Mouse (Mus musculus) midbrain, postnatal 0 days (tissue): ENCODE results near the gene Pkmyt1. TPM values are rescaled to one million over a fixed set of nuclear protein-coding genes. Genes with fewer than 3 reads are reported as not detected.
A peak's percentile ranks its signal among the peaks of the same experiment; 100 is the strongest.

Source experiments
- ATAC-seq: fragments of 200-750 bp; cut with Nextera tagmentation; 2 replicates; pipeline ENCODE4 v1.8.0; 2017; ENCODE audit warnings: moderate number of reproducible peaks, mild to moderate bottlenecking, moderate TSS enrichment, moderate library complexity; ENCODE audit not compliant: low FRiP score
- DNase-seq: peaks from one replicate; pipeline ENCODE4 v3.0.0-alpha.2; 2015; ENCODE audit warnings: low spot score
- H3K27ac ChIP-seq: fragments of 300-500 bp; sonication (generic); 2 replicates; pipeline ENCODE4 v1.5.1; 2014; ENCODE audit warnings: low read depth, mild to moderate bottlenecking, low read length, mixed read lengths
- H3K27me3 ChIP-seq: fragments of 300-500 bp; sonication (generic); 2 replicates; pipeline ENCODE4 v1.6.1; 2014; ENCODE audit warnings: low read length, control low read depth, mixed read lengths; ENCODE audit not compliant: insufficient read depth
- H3K36me3 ChIP-seq: fragments of 300-500 bp; sonication (generic); 2 replicates; pipeline ENCODE4 v1.6.1; 2014; ENCODE audit warnings: low read length, control low read depth, mixed read lengths; ENCODE audit not compliant: insufficient read depth
- H3K4me1 ChIP-seq: fragments of 300-500 bp; sonication (generic); 2 replicates; pipeline ENCODE4 v1.6.1; 2014; ENCODE audit warnings: mild to moderate bottlenecking, control low read depth, antibody characterized with exemption, low read length, mixed read lengths; ENCODE audit not compliant: insufficient read depth
- H3K4me2 ChIP-seq: fragments of 300-500 bp; sonication (generic); 2 replicates; pipeline ENCODE4 v1.6.1; 2014; ENCODE audit warnings: low read depth, mild to moderate bottlenecking, low read length, mixed read lengths; ENCODE audit not compliant: poor library complexity, severe bottlenecking
- H3K4me3 ChIP-seq: fragments of 300-500 bp; sonication (generic); 2 replicates; pipeline ENCODE4 v1.5.1; 2014; ENCODE audit warnings: low read depth, mild to moderate bottlenecking, low read length, moderate library complexity
- H3K9ac ChIP-seq: fragments of 300-500 bp; sonication (generic); replicated peaks from 2 replicates; pipeline ENCODE4 v1.6.1; 2014; ENCODE audit warnings: mild to moderate bottlenecking, low read length, moderate library complexity, mixed read lengths; ENCODE audit not compliant: poor library complexity, severe bottlenecking
- H3K9me3 ChIP-seq: fragments of 300-500 bp; sonication (generic); 2 replicates; pipeline ENCODE4 v1.6.1; 2016; ENCODE audit warnings: low read length, control low read depth
- CTCF ChIP-seq: IDR thresholded peaks from 2 replicates; pipeline ENCODE4 v1.5.1; 2016; ENCODE audit warnings: antibody characterized with exemption, mild to moderate bottlenecking
- WGBS: fragments of 180-500 bp; shearing (Covaris S2); extraction: QIAGEN DNeasy Blood & Tissue Kit; methylation state at CpG from one replicate; pipeline ENCODE4 v1.1.7; 2014; 5-methylcytosine and 5-hydroxymethylcytosine counted together
- polyA plus RNA-seq: library from polyadenylated mRNA; unstranded; fragments of >200 nt; fragmentation: Nextera tagmentation; extraction: Ambion mirVana; gene quantifications from 2 replicates; pipeline ENCODE4 v1.2.1, GENCODE M21; 2015
- total RNA-seq: library from RNA; depleted of rRNA; stranded (reverse); fragments of >200 nt; gene quantifications from 2 replicates; pipeline ENCODE4 v1.2.3, GENCODE M21; 2014

Pkmyt1 gene
- total and polyA plus RNA-seq, 2 experiments from 2014 or later: 18.0 to 18.3 TPM

GRCm38 (mm10) chr17:23726758-23727142 is 614 bp downstream of the Pkmyt1 start:
- TF ChIP-seq CTCF: peak; percentile 55
- peak overlapping the region; percentile 86 for H3K4me3 ChIP-seq
- no peaks in the 10 kb centered on the region for H3K27me3 ChIP-seq
- 1% methylated on average over 20 of the region's 20 CpGs for WGBS
- peak overlapping the region; percentile 95 for H3K4me2 ChIP-seq
- peak overlapping the region; percentile 69; the same call in 1 of the 2 replicates for H3K9ac ChIP-seq
- no peak overlapping the region for H3K27ac ChIP-seq
- DNase-seq (peak; percentile 87), ATAC-seq (peak; percentile 84)
- H3K36me3 ChIP-seq: no peaks in the 10 kb centered on the region
- no peaks in the 10 kb centered on the region for H3K9me3 ChIP-seq
- H3K4me1 ChIP-seq: 0 out of 2 replicates have a peak, but pooled peaks cover 5% of the 10 kb centered on the region

DNA sequence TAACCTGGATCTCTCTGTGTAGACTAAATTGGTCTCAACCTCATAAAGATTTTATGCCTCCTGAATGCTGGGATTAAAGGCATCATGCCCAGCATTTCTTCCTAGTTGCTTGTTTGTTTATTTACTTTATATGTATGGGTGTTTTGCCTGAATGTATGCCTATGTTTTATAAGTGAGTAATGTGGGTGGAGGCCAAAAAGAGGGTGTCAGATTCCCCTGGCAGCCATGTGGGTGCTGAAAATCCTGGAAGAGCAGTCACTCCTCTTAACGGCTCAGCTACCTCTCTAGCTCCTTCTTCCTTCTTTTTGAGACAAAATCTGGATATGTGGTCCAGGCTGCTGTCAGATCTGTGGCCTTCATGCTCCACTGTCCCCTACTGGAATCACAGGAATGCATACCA is 4.3 kb downstream of the Pkmyt1 start:
- Histone ChIP-seq H3K9ac (no peak overlapping the region), H3K4me1 (0 out of 2 replicates have a peak, but pooled peaks cover 5% of the 10 kb centered on the region), H3K36me3 (peaks cover 1% of the 10 kb centered on the region; the same call in 1 of the 2 replicates), H3K27me3 (no peaks in the 10 kb centered on the region), H3K4me2 (no peak overlapping the region), H3K9me3 (no peaks in the 10 kb centered on the region), H3K4me3 (no peak overlapping the region), H3K27ac (no peak overlapping the region)
- TF ChIP-seq CTCF: no peak
- no peak for DNase-seq
- ATAC-seq: no peak
- WGBS: 68% methylated on average over 1 of the region's 1 CpGs

- H3K4me2 ChIP-seq: no peak overlapping the region
- no peaks in the 10 kb centered on the region for H3K9me3 ChIP-seq
- DNase-seq (peak; percentile 57), ATAC-seq (no peak)
- H3K9ac ChIP-seq: no peak overlapping the region
- no peaks in the 10 kb centered on the region for H3K27me3 ChIP-seq
- no peak overlapping the region for H3K27ac ChIP-seq
- peaks cover 7% of the 10 kb centered on the region; the same call in 1 of the 2 replicates for H3K4me1 ChIP-seq
- WGBS: 58% methylated on average over 1 of the region's 1 CpGs
- peaks cover 20% of the 10 kb centered on the region for H3K36me3 ChIP-seq
- H3K4me3 ChIP-seq: no peak overlapping the region
- no peak for TF ChIP-seq CTCF
Observed at GRCm38 (mm10) chr17:23734341-23734740, 8.2 kb downstream of the Pkmyt1 start.

GRCm38 (mm10) chr17:23737493-23738445 is 11.6 kb downstream of the Pkmyt1 start:
- H3K4me1 ChIP-seq: peaks cover 7% of the 10 kb centered on the region; the same call in 1 of the 2 replicates
- ATAC-seq: no peak
- WGBS: 64% methylated on average over 15 of the region's 15 CpGs
- H3K27ac ChIP-seq: no peak overlapping the region
- no peak for DNase-seq
- H3K27me3 ChIP-seq: peaks cover 15% of the 10 kb centered on the region
- 0 out of 2 replicates have a peak overlapping the region, but pooled peaks have one; percentile 3 for H3K9ac ChIP-seq
- no peaks in the 10 kb centered on the region for H3K9me3 ChIP-seq
- TF ChIP-seq CTCF: peak; percentile 38
- peak overlapping the region; percentile 80; the same call in 1 of the 2 replicates for H3K4me3 ChIP-seq
- H3K4me2 ChIP-seq: peak overlapping the region; percentile 93
- peaks cover 20% of the 10 kb centered on the region for H3K36me3 ChIP-seq

- H3K27me3 ChIP-seq: peaks cover 26% of the 10 kb centered on the region
- peak overlapping the region; percentile 93 for H3K4me2 ChIP-seq
- 20% methylated on average over 2 of the region's 2 CpGs for WGBS
- H3K4me3 ChIP-seq: peak overlapping the region; percentile 80
- peaks cover 20% of the 10 kb centered on the region for H3K36me3 ChIP-seq
- TF ChIP-seq CTCF: no peak
- DNase-seq: no peak
- no peak for ATAC-seq
- peak overlapping the region; percentile 77; the same call in 1 of the 2 replicates for H3K9ac ChIP-seq
- no peaks in the 10 kb centered on the region for H3K9me3 ChIP-seq
- peak overlapping the region; percentile 74; the same call in 1 of the 2 replicates for H3K27ac ChIP-seq
- H3K4me1 ChIP-seq: peaks cover 7% of the 10 kb centered on the region; the same call in 1 of the 2 replicates
Observed at GRCm38 (mm10) chr17:23738836-23739201, 12.7 kb downstream of the Pkmyt1 start.
